Mouse (Mus musculus) C2C12 (cell line): ENCODE measurements at regions not wholly inside any gene's neighbourhood (a gene's known extent, or its start where the extent isn't known, plus 50 kb on each side); places are given as distances from the start of the nearest gene placed in this dataset.

Experiments
- CTCF ChIP-seq: IDR thresholded peaks from one replicate; pipeline ENCODE4 v1.5.1; 2011; ENCODE audit not compliant: control insufficient read depth, insufficient read depth, insufficient read length
- USF1 ChIP-seq: IDR thresholded peaks from one replicate; pipeline ENCODE4 v1.6.1; 2011; ENCODE audit warnings: low read depth, mild to moderate bottlenecking, control low read depth, moderate library complexity

DNA sequence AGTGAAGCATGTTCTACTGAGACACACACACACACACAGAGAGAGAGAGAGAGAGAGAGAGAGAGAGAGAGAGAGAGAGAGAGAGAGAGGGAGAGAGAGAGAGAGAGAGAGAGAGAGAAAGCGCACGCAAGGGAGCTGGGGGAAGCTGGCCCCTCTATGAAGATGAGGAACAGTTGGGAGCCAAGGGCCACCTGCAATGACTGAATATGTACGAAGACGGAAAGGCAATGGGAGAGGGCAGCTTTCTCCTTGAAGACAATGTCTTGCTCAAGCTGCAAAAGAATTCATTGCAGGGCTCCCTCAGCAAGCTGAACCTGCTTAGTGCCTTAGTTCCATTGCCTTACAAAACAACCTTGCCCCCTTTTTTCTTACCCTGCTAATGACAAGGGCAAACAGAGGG lies 163.1 kb downstream of the Sox4 start:
- no peak for TF ChIP-seq CTCF
- no peak for TF ChIP-seq USF1
